Mouse (Mus musculus) cerebellum, adult (tissue): Measurements from ENCODE around the gene Chst11.

Source experiments
- ATAC-seq: cut with Nextera tagmentation; 2 replicates; pipeline ENCODE4 v1.9.2; 2017; ENCODE audit warnings: mild to moderate bottlenecking, moderate library complexity, mixed read lengths; ENCODE audit not compliant: insufficient number of reproducible peaks, low FRiP score, low TSS enrichment

Chst11 gene

GRCm38 (mm10) chr10:83234391-83234790 is 249.1 kb downstream of the Chst11 start:
- ATAC-seq: no peak

GRCm38 (mm10) chr10:83242106-83242686 is 256.9 kb downstream of the Chst11 start:
- ATAC-seq: no peak

GRCm38 (mm10) chr10:83244131-83244530 is 258.8 kb downstream of the Chst11 start:
- ATAC-seq: no peak
